Mouse (Mus musculus) CH12.LX (cell line): ENCODE results near the gene Dnah7a.
"Not testable (repeated sequence)": the region's sequence is repeated elsewhere in the genome, so short reads cannot be mapped to it uniquely, and the experiment has no call there.

Source experiments
- BHLHE40 ChIP-seq: IDR thresholded peaks from 2 replicates; pipeline ENCODE4 v1.6.1; 2011; ENCODE audit warnings: mild to moderate bottlenecking, low read depth, low read length, improper control_type of control experiment
- CHD1 ChIP-seq: IDR thresholded peaks from 2 replicates; pipeline ENCODE4 v1.6.1; 2012; ENCODE audit warnings: low read depth, low read length, improper control_type of control experiment, inconsistent platforms
- CTCF ChIP-seq, 2 experiments: IDR thresholded peaks in 1 of 2; conservative IDR thresholded peaks in 1 of 2; 2 replicates each; pipeline ENCODE4 v1.5.1; 2011 to 2012; ENCODE audit warnings: low read depth in 2 of 2, low read length in 2 of 2, improper control_type of control experiment in 1 of 2, inconsistent platforms in 1 of 2, mild to moderate bottlenecking in 1 of 2, moderate library complexity in 1 of 2
- ELF1 ChIP-seq: IDR thresholded peaks from 2 replicates; pipeline ENCODE4 v1.6.1; 2014; ENCODE audit warnings: low read depth, mild to moderate bottlenecking, inconsistent platforms, low read length, improper control_type of control experiment
- ETS1 ChIP-seq: conservative IDR thresholded peaks from 2 replicates; pipeline ENCODE4 v1.6.1; 2012; ENCODE audit warnings: low read depth, mild to moderate bottlenecking, inconsistent platforms, low read length, improper control_type of control experiment, moderate library complexity
- GABPA ChIP-seq: IDR thresholded peaks from 2 replicates; pipeline ENCODE4 v1.6.1; 2012; ENCODE audit warnings: low read depth, low read length, improper control_type of control experiment, inconsistent platforms; ENCODE audit not compliant: insufficient replicate concordance
- JUND ChIP-seq: conservative IDR thresholded peaks from 2 replicates; pipeline ENCODE4 v1.6.1; 2011; ENCODE audit warnings: low read depth, low read length, improper control_type of control experiment
- MAFK ChIP-seq: IDR thresholded peaks from 2 replicates; pipeline ENCODE4 v1.6.1; 2011; ENCODE audit warnings: low read length, improper control_type of control experiment; ENCODE audit not compliant: insufficient replicate concordance
- NELFE ChIP-seq: IDR thresholded peaks from 2 replicates; pipeline ENCODE4 v1.6.1; 2011; ENCODE audit warnings: low read depth, low read length, improper control_type of control experiment
- NRF1 ChIP-seq: IDR thresholded peaks from 2 replicates; pipeline ENCODE4 v1.6.1; 2014; ENCODE audit warnings: low read depth, mild to moderate bottlenecking, inconsistent platforms, low read length, improper control_type of control experiment, moderate library complexity
- POLR2A ChIP-seq: IDR thresholded peaks from 2 replicates; pipeline ENCODE4 v1.6.1; 2011; ENCODE audit warnings: low read depth, mild to moderate bottlenecking, improper control_type of control experiment, low read length

DNA sequence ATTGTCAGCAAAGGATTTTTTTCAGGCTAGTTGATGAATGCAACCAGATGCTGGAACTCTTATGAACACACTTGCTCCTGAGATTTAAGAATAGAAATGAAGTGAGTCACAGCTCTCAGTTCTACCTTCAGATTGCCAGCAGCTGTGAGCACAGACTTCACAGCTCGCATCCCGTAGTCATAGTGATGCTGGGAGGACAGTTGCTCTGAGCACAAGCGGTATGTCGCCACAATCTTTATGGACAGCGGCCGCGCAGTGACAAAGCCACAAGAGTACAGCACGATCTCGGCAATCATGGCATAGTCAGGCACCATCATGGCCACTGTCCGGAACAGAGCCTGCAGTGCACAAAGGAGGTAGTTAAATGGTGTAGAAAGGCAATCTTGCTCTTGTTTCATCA is 159.6 kb downstream of the Dnah7a start:
- not testable (repeated sequence) for TF ChIP-seq ETS1; NELFE; CTCF (conservative IDR thresholded peaks at IDR 0.05 in 1 of 2, IDR thresholded peaks at IDR 0.05 in 1 of 2; ENCODE audit: low read depth in 2 of 2, low read length in 2 of 2); JUND; CHD1; MAFK; NRF1; ELF1; POLR2A; BHLHE40; GABPA
